Mouse (Mus musculus) cerebral cortex, adult 2 months (tissue): Measurements from ENCODE around the gene Zfp626.

Source experiments
- WGBS: fragments of 180-500 bp; shearing (Covaris S2); methylation state at CpG from one replicate; pipeline ENCODE4 v1.1.7; 2018; 5-methylcytosine and 5-hydroxymethylcytosine counted together

The Zfp626 gene

GRCm38 (mm10) chr7:27862578-27862977, 55.6 kb downstream of the Zfp626 start:
- WGBS = 70% methylated on average over 5 of the region's 5 CpGs
